Mouse (Mus musculus): Measurements from ENCODE around the gene Iqsec1.

The Iqsec1 gene

DNA sequence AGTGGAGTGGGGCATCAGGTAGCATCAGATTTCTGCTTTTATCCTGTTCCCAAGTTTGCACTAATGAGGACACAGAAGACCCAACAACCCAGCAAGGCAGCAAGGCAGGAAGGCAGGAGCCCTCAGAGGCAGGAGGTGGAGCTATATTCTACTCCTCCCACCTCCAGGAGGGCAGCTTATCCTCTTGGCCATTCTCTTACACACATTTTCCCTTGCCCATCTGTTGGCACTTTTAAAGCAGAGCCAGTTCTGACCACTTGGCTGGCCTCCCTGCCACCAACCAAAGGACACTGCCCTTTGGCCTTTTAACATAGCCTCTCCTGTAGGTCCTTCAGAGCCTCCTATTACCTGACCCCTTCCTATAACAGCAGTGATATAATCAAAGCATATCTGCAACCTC is 286.3 kb downstream of the Iqsec1 start:
- DNase-seq, result no peak

DNA sequence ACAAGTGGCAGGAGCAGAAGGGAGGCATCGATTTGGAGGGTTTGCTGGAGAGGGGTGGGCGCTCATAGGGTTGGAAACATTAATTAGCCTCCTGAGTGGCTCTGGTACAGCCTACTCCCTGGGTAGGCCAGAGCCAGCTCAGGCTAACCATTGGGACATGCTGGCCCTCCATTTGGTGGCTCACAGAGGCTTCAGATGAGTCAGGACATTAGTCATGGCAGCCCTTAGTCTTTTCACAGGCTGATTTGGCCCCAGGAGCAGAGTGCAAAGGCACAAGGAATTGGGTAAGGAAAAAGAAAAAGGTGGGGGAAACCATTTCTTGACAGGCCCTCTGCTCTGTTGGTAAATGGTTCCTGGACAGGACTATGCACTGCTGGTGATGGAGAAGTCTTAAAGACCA is 287.1 kb downstream of the Iqsec1 start:
- DNase-seq, result no peak

DNA sequence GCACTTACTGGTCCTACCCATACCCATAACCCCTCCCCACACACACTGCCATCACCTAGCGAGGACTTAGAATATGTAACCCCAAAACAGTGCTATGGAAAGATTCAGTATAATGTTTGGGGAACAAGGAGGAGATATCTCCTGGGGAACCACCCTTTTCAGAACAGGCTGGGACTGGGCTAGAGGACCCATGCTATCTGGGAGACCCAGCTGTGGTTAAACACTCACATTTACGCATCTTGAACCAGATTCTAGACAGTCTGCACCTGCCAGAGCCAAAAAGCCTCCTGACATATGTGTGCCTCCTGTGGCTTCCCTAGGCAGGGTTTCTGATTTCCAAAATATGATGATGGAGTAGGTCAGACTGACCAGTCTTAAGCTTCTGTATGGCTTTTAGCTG is 287.7 kb downstream of the Iqsec1 start:
- no peak for DNase-seq

DNA sequence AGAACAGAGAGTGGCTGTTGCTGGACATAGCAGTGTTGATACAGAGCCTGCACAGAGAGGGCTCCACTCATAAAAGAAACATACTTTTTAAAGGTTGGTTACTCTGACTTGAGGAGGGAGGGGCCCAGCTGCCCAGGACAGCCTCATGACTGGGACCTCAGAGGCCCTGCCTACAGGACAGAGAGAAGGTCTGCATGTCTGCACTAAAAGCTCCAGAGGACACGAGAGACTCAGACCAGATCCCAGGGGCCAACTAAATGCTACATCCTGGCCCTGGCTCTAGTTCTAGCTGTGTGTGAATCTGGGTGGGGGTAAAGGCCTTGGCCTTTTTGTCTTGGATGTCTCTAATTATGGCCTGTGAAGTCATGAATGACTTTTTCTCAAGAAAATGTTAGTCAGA is 288.4 kb downstream of the Iqsec1 start:
- DNase-seq, result no peak

DNA sequence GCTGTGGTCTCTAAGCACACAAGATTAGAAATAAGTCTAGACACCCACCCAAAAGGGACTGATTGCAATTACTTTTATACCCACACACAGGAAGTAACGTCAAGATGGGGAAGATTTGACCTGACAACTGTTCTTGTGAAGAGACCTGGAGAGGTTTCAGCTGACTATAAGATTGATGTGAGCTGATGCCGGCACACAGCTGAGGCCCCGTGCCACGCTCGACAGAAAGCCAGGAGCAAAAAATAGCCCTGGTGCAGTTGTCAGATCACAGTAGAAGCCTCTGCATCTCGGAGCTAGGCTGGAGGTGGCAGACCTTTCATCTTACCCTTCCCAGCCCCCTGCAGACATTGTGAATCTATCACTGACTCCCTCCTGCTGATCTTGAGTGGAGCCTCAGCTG is 289.6 kb downstream of the Iqsec1 start:
- DNase-seq, result no peak

DNA sequence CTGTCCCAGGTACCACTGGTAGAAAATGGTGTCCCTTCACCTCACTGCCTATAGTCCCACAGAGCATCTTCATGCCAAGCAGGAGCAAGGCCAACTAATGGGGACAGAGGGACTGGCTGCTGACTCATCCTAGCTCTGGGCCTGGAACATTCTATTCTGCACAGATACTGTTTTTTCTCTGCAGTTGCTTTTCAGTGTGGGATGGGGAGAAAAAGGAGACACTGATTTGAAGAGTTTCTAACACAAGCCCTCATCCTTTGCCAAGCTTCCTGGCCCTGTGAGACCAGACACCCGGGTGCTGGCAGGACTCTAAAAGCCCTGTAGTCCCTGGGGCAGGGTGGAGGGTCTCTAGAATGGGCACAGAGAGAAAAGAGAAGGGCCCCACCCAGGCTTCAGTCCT is 292.7 kb downstream of the Iqsec1 start:
- peak; percentile 38 for DNase-seq

DNA sequence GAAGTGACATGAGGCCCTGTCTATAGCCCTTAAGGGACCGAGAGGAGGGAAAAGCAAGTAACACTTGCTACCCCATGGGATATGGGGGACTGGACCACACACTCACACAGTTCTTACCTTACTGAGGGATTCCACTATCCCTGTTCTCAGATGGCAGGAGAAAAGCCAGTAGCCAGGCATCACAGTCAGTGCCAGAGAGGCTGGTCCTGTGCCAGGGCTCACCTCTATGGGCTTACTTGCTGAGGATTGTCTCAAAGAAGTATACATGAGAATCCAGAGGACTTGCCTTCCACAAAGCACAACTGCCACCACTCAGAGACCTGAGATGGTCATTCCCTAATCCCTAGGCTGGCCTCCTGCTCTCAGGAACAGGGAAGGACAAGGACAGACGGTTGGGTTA is 296.1 kb downstream of the Iqsec1 start:
- no peak for DNase-seq

DNA sequence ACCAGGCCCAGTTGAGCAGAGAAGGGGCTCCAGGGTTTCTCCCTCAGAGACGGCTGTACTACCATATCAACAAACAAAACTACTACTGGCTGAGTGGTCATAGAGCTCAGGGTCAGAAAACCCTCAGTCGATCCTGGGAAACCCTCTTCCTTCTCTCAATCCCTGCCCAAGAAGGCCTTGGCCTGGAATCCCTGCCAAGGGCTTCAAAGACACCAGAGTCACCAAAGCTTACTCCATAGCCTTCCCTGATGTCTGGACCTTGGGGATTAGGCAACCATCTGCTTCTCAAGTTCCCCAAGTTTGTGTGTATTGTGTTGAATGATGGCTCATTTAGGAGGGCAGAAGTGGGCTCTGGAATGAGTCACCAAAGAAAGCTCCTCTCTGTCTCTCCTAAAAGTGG is 296.6 kb downstream of the Iqsec1 start:
- no peak for DNase-seq

DNA sequence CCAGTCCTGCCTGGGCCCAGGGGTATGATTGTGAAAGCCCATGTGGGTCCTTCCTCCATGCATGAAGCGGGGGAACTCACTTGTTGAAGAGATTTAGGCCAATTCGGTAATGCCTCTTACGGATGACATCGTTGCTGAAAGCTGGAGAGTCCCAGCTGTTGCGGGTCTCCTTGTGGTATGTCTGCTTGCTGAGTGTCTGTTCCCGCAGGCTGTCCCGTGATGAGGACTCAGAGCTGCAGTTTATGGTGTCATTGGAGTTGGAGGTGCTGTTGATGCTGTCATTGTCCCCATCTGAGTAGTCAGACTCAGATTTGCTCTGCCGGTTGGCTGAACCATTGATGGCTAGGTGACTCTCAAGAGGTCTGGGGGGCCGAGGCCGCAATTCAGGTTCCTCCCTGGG is 299.0 kb downstream of the Iqsec1 start:
- DNase-seq, result no peak

DNA sequence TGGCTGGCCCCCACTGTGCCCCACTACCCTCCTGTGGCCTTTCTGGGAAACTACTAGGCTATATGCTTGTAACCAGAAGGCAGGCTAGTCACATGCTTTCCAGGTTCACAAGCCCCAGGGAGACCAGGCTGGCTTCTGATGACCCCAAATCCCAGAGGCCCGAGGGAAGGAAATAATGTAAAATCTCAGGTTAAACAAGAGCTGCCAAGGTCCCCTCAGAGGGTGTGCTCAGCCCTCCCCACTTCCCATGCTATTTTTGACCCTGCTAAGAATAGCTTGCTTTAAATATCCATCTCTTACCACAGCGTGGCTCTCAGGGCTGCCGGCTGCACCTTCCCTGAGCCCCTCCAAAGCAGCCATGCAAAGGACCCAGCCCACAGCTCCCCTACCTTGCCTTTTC is 299.7 kb downstream of the Iqsec1 start:
- DNase-seq, result no peak

DNA sequence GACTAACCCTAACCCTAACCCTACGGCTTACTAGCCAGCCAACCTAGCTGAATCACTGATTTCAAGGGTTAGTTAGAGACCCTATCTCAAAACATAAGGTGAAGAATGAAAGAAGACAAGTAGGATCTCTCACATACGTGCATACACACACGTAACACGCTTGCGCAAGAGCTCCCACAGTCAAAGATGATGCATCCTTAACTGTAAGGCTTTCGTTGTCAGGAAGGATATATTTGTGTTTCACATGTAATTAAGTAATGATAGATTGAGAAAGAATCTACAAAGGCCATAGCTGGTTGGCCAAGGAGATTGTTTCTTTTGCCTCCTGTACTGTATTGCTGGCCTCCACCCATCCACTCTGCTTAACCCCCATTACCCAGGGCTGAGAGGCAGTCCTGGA is 300.5 kb downstream of the Iqsec1 start:
- DNase-seq, result no peak

DNA sequence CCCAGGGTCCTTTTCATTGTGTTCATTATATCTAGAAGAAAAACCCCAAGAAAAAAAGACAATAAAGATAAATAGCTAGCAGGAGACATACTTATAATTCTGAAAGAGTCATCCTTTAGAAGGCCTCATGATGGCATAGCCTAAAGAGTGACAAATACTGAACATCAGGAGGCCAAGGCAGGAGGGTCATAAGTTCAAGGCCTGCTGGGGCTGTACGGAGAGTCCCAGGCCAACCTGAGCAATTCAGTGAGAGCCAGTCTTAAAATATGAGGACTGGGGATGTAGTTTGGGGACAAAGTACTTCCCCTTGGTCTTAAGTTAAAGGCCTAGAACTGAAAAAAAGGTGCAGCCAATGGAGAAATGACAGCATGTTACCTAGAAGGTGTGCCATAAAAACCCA is 301.7 kb downstream of the Iqsec1 start:
- no peak for DNase-seq

DNA sequence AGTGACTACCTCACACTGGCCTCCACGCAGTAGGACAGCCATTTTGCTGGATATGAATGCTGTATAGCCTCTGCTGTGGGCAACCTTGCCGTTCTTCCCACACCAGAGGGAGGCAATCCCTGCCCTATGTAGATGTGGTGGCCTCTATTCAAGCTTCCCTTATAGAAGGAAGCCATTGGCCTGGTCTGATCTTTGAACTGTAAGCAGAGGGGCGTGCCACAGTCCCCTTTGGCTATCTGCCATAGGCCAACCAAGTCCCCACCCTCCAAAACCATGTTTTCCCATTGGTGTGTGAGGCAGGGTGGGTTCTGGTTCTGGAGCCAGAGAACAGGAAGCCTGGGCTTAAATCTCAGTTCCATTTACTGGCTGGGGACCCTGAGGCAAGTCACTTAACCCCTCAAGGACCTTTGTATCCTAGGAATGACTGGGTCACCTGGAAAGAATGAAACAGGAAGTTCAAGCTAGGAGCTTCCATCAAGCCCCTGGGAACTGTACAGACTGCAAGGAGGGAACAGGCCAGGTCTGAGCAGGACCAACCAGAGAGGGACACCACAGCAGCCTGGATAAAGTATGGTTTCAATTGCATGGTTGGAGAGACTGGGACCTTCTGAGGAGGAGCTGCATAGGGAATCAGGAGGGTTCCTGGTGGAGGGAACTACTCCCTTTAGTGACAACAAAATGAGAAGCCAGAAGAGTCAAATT is 304.5 kb downstream of the Iqsec1 start:
- peak; percentile 28 for DNase-seq

DNA sequence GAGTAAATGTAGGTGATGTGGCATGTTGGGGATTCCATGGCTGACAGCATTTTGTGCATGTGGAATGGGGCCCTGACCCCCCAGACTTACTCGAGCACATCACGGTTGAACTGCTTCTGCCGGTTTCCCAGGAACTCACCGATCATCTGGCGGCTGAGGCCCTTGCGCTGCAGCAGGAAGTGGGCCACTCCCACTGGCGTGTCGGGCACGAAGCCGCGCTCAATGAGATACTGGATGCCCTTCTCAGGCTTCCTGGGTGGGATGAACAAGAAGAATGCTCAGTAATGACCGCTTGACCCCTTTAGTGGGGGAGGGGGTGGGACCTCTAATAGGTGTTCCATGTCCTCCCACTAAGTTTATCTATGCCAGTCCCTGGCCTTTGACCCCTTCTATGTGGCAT is 308.1 kb downstream of the Iqsec1 start:
- peak; percentile 28 for DNase-seq

DNA sequence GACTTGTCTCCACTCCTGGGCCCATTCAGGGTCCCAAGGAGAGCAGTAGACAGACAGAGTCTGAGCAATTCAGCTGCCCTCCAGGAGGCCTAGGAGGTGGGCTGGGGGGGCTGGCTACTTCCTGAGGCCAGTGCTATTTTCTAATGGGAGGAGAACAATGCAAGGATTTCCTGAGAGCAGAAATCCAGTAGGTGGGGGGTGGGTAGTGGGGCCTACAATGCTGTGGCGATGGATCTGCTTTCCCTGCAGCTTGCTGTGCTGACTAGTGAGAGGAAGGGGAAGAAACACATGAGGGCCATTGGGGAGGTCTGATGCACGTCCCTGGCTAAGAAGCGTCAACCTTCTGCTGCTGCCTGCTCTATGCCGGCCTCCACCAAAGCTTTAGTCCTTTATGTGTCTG is 309.7 kb downstream of the Iqsec1 start:
- peak; percentile 44 for DNase-seq

DNA sequence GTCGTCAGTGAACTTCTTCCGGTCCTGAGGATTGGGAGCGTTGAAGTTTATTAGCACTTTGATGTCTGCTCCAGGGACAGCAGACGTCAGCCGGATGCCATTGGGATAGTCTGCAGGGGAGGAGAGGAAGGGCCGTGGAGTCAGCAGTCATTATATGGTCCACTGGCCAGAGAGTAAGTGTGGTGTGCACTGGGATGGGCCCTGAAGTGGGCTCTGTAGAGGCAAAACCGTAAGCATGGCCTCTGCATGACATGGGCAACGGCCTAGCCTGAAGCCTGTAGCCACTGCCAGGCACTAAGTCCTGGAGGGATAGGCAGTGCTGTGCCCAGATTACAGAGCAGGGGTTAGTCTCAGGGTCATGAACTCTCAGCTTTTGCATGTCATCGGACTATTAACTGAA is 319.8 kb downstream of the Iqsec1 start:
- no peak for DNase-seq

DNA sequence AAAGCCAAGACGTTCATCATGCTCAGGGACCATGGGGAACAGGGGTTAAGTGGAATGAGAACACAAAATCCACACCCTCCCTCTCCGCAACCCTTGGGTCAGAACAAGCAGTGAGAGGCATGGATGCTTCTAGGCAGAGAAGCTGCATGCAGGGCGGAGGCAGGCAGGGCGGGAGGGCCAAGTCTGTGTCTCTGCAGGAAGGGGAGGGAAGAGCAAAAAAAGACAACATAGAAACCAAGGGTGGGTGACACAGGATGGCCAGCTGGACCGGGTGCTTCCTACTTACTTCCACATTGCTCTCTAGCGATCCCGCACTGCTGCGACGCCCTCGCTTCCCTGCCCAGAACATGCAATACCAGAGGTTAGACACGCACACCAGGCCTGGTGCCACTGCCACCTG is 324.7 kb downstream of the Iqsec1 start:
- no peak for DNase-seq

DNA sequence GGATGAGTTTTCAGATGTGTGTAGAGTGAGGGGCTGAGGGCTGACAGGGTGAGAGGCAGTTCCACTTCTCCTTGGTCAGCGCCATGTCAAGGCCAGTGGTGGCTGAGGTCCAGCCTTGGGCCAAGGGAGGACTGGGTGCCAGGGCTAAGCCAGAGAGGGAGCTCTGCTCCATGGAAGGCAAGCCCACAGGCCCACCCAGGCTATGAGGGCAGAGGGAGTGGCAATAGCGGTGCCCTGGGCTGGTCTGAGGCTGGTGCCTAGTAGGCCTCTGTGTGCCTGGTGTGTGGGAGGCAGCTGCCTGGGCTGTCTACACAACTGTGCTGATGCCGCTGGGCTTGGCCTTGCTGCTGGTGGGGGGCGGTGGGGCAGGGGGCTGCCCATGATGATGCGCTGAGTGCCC is 326.3 kb downstream of the Iqsec1 start:
- no peak for DNase-seq

DNA sequence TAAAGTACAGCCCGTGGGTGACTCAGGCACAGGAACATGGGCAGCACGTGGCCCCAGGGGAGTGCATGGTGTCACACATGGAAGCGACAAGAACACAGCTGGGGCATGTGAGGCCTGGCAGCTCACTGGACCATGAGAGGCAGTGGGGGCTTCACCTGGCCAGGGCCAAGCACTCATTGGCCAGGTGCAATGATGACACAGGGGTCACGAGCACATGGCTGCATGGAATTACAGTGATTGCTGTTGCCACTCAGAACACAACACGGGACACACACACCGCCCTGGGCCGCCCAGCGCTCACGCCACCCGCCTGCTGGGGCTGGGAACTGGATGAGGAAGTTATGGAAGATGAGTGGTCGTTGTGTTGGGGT is 327.5 kb downstream of the Iqsec1 start:
- DNase-seq, result no peak

DNA sequence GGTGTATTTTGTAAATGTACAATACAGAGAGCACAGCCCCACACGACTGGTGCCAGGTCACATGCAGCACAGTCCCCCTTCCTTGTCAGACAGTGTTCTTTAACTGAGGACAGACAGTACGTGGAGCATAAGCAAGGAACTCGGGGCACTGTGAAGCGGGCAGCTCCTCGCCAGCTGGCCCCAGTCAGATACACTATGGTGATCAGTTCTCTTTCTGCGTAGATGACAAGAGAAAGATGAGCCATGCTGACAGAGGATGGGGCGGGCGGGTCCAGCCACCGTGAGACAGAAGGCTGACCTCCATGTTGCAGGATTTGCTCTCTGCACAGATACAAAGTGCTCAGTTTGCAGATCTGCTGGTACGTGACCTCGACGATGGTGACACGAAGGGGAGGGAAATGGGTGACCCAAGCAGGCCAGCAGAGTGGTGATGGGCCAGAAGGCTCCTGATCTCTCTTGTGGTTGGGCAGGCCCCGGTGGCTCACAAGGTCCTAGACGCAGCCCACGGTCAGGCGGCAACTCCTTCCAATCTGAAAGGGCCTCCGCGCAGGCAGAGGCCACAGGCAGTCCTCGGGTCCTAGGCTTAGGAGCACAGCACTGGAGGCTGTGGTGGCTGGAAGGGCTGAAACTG is 328.0 kb downstream of the Iqsec1 start:
- peak; percentile 54 for DNase-seq

DNA sequence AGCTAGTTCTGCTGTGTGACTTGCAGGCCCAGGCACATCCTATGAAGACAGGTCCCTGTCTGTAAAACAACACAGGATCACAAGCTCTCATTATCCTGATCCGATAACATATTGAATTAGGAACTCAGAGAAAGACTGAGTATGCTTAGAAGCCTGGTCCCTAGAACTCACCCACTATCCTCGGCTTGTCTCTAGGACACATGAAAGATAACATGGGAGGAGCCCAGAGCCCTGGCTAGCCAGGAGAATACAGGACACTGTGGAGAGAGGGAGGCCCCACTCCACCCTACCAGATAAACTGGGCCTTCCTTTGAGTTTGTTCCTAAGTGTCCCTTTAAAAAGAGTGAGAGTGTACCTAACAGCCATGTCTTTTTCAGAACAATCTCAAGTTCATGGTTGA is 328.6 kb downstream of the Iqsec1 start:
- no peak for DNase-seq

DNA sequence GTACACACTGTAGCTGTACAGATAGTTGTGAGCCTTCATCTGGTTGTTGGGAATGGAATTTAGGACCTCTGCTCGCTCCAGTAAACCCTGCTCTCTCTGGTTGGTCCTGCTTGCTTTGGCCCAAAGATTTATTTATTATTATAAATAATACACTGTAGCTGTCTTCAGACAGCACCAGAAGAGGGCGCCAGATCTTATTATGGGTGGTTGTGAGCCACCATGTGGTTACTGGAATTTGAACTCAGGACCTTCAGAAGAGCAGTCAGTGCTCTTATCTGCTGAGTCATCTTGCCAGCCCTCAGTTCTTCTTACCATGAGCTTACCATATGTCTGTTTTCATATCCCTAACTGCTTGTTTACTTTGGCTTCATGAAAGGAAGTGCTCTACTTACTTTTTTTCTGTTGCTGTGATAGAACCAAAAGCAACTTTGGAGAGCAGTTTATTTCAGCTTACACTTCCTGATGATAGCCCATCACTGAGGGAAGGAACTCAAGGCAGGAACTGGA is 332.1 kb downstream of the Iqsec1 start:
- peak; percentile 20 for DNase-seq

DNA sequence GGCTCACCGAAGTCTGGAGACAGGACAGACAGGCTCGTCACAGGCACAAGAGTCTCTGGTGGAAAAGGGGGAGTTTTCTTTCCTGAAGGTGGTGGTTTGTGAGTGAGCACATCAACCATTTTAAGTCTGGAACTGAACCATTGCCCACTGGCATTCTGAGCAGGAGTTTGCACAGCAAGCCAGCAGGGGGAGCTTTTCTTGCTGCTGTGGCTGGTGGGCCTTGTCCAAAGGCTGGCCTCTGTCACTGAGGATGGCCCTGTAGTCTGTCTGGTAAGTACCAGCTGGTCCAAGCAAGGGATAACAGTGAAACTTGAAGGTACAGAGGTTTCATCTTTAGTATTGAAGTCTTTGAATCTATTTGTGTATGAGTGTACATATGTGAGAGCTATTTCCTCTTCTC is 334.7 kb downstream of the Iqsec1 start:
- DNase-seq, result peak; percentile 78

DNA sequence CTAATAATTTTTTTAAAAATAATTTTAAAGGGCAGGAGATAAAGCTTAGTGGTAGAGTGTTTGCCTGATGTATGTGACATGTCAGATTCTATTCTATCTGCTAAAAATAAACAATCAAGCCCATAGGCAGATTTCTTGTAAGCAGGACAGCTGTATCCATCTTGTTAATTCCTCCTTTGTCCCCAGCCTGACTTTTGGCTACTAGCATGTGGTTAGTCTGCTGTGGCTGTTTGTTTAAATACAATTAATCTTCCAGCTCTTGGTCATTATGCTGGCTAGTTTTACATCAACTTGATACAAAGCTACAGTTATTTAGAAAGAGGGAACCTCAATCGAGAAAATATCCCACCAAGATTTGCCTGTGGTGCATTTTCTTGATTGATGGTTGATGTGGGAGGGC is 337.9 kb downstream of the Iqsec1 start:
- no peak for DNase-seq

DNA sequence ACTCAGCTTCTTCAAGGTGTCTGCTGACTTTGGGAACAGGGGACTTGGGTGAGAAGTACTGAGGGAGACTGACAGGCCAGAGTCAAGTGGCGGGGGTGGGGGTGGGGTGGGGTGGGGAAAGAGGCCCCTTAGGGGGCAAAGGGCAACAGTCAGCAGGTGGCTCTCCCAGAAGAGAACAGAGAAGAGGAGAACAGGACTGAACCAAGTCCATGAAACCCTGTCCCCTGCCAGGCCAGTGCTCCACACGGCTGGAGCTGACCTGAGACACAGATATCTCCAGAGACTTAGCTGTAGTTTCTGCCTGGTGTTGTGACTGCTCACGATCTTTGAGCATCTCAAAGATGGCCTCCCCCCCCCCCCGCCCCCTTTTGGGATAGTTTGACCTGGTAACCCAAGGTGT is 339.2 kb downstream of the Iqsec1 start:
- DNase-seq, result no peak

Measured in lung, postnatal 14 days (tissue).